Mouse (Mus musculus): Measurements from ENCODE around the gene B3galt4.

DNA sequence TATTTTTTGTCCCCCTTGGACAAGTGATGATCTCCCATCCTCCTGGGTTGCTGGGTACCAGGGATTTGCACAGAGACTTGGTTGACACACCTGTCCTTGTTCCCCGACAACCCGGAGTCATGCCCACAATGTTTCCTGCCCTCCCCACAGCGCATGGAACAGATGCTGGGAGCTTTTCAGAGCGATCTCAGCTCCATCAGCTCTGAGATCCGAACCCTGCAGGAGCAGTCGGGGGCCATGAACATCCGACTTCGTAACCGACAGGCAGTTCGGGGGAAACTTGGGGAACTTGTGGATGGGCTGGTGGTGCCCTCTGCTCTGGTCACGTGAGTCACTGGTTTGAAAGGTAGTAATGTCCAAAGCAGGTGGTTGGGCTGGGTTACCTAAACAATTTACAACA, 7.2 kb upstream of the B3galt4 start:
- TF ChIP-seq POLR2A (IDR thresholded peaks at IDR 0.05; ENCODE audit: borderline replicate concordance, control insufficient read depth, low read depth, low read length) (no peak), CTCF (IDR thresholded peaks at IDR 0.05; ENCODE audit: control insufficient read depth, insufficient read depth, low read length) (no peak)
